Mouse (Mus musculus) thymus, adult 2 months (tissue): ENCODE results near the gene Traf3.
A peak's percentile ranks its signal among the peaks of the same experiment; 100 is the strongest.

Experiments used
- CTCF ChIP-seq: fragments of 200-500 bp; IDR thresholded peaks from 2 replicates; pipeline ENCODE4 v1.5.1; 2012; ENCODE audit warnings: mild to moderate bottlenecking, control low read depth, low read length, moderate library complexity, borderline replicate concordance; ENCODE audit not compliant: control insufficient read depth, poor library complexity, insufficient read depth; ENCODE audit errors: extremely low read depth
- POLR2A ChIP-seq: fragments of 200-500 bp; IDR thresholded peaks from 2 replicates; pipeline ENCODE4 v1.6.1; 2012; ENCODE audit warnings: mild to moderate bottlenecking, low read length, control low read depth, moderate library complexity; ENCODE audit not compliant: control insufficient read depth, poor library complexity, insufficient read depth; ENCODE audit errors: extremely low read depth

DNA sequence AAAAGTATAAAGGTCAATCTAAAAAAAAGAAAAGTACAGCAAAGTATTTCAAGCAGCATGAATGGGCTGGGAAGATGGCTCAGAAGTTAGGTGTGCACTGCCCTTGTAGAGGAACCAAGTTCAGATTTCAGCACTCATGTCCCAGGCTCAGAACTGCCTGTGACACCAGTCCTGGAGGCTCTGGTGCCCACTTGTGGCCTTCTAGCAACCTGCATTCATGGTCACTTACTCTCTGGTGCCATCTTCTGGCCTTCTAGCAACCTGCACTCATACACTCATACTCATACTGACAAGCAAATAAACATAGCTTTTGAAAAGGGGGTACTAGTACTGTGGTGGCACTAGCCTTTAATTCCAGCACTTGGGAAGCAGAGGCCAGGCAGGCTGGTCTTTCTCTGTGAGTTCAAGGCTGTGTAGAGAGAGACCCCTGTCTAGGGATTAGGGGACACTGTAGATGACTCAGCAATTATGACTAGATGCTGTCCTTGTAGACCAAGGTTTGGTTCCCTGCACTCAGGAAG, 43.8 kb upstream of the Traf3 start:
- peak; percentile 61; the same call in 1 of the 2 replicates for TF ChIP-seq CTCF
- TF ChIP-seq POLR2A, result no peak
